Mouse (Mus musculus) neural tube, embryonic 10.5 days (tissue): ENCODE measurements around the gene Ebna1bp2.
A peak's percentile ranks its signal among the peaks of the same experiment; 100 is the strongest.

ENCODE experiments used
- DNase-seq: peaks from one replicate; pipeline ENCODE4 v3.0.0-alpha.2; 2017; ENCODE audit warnings: low spot score; ENCODE audit errors: extremely low spot score

Gene Ebna1bp2

DNA sequence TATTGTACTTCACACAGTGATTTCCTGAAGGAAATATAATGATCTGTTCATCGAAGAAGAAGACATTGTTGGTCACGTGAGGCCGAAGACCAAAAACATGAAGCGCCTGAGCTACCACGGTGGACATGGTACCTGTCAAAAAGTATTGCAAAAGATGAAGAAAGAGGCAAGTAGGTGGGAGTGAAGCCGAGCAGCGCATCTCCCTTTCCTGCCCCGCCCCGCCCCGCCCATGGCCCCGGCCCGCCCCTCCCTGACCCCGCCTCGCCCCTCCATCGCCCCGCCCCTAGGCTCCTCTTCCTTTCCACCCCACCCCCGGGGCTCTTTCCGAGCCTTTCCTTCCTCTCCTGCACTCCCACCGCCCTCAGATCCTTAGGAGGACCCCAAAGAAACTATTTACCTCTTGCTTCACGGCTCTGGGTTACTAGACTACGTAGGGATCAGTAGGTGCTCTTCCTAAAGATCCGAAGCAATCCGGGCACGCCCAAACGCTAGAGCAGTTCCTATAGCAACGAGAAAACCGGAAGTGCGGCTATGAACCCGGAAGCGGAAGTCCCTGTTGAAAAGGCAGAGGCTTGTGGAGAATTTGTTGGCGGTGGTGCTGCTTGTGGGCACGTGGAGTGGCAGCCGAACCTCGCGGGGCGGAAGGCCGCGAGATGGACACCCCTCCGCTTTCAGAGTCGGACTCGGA lies at the start of gene Ebna1bp2, which contains the start of gene Cfap57:
Gene Ebna1bp2 (plus strand): TSS at position 521 of the 688 bp plus-strand sequence.
Gene Cfap57 (minus strand): TSS at position 499 of the 688 bp plus-strand sequence.
- peak; percentile 97 for DNase-seq

DNA sequence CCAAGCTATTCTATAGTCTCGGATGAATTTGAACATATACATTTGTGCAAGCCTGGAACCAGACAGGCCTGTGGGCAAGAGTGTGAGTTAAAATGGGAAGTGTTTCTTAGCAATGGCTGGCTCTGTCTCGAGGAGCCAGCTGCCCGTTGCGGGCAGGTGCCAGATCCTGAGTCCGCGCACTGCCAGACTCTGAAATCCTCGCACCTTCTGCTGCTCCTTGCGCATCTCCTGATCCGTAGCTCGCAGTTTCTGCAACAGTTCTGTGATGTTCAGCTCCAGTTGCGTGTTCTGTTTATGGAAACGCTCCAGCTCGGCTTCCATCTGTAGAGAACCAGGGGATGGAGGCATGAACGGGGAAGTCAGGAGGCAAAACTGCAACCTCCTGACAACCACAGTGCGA lies 49.2 kb upstream of the Ebna1bp2 start:
- no peak for DNase-seq

DNA sequence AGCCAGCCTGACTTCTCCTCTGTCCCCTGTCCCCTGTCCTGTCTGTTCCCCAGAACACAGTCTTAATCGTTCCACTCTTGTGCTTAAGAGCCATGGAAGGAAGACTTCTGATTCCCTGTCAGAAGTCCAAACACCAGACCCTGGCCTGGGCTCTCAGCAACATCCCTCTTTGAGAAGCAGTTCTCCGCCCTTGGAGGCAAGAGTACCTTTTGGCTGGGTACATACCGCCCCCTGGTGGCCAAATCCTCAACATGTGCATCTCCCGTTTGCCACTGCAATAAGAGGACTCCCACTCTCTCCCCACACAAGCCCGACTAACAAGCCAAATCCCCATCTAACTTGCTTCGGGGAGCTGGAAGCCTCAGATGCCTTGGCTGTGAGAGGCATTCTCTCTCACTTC lies 44.5 kb upstream of the Ebna1bp2 start:
- peak; percentile 91 for DNase-seq

DNA sequence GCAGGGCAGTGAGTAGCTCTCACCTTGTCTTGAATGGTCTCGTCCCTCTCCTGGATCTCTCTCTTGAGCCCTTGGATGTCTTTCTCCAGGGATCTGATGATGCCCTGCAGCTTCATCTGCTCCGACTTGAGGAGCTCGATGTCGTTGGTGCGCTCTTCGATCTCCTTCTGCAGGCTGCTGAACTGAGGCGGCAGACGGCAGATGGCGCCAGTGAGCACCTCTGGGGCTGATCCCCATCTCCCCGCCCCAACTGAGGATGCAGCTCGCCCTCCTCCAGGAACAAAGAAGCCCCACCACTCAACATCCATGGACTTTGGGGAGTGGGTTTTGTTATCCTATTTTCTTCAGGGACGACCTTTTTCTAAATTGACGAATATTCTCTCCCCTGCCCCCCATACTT lies 41.3 kb upstream of the Ebna1bp2 start:
- DNase-seq, result peak; percentile 22

DNA sequence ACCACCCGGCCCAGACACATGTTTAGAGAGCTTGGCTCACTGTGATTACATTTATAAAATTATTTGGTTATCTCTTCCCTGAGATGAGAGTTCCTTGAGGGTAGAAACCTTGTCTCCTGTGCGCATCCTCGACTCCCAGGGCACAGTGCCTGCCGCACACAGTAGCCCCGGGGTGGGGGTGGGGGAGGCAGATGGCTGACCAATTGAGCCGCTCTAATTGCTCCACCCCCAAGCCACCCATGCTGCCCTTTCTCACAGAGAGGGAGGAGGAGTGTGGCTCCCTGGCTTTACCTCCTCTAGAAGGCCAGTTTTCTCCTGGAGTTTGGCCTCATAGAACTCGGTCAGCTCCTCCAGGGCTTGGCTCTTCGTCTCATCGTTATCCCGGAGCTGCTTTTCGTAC lies 39.1 kb upstream of the Ebna1bp2 start:
- peak; percentile 31 for DNase-seq

DNA sequence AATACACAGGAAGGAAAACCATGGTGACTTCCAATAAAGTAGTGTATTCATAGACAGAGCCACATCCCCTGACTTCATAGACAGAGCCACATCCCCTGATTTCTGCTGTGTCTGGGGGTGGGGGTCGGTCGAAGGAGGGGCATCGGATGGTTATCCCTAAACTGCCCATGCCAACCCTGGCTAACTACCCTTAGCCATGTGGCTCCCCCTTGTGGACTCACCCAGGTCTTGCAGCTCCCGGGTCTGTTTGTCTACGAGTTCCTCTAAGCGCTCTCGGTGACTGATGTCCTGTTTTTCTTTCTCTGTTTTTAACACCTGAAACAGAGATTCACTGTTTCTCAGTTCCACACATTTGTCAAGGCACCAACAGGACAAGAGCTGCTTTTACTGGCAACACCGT lies 38.0 kb upstream of the Ebna1bp2 start:
- no peak for DNase-seq

DNA sequence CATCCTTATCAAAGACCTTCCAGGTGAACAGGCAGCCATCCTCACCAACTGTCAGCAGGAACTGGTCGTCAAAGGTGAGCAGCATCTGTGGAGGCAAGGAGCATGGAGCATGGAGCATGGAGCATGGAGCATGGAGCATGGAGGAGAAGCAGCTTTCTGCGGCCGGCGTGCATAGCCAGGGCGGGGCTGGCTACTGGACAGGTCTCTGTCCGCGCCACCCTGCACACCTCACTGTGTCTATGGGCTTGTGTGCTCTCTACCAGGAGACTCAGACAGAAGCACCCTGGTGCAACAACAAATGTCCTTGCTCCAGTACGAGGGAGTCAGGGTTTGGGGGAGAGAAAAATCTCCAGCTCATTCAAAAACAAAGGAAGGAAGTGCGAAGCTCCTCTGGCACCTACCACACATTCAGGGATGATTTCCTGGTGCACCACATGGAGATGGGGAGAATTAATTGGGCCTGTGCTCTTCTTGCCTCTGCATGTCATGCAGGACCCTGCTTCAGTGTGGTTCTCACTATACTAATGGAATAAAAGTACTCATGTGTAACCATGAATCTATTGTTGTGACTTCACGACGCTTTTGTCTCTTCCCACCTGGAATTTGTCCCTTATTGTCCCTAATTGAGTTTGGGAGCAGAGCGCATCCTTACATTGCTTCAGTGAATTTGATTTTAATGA lies 31.4 kb upstream of the Ebna1bp2 start:
- DNase-seq, result no peak

DNA sequence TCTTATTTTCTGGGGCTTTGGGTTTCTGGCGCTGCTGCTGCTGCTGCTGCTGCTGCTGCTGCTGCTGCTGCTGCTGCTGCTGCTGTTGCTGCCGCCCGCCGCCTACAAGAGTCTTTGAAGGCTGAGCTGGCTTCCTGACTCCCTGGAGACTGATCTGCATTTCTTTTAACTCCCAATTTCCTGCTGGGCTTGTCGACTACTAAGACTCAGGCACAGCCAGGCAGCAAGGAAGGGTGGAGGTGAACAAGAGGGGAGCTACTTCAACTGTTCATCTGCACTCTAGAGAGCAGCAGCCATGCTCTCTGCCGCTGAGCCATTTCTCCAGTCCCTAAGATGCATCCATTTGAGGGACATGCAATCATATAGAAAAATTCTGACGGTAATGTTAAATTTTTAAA lies 30.9 kb upstream of the Ebna1bp2 start:
- DNase-seq, result no peak

DNA sequence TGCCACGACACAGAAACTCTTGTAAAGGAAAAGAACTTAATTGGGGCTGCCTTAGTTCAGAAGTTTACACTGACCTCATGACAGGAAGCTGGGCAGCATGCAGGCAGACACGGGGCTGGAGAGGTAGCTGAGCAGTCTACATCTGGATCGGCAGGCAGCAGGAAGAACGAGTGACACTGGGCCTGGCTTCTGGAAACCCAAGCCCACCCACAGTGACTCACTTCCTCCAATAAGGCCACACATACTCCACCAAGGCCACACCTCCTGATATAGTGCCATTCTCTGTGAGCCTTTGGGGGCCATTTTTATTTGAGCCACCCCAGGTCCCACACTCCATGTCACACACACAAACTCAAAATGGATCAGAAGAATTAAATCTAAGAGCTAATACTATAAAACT lies 16.5 kb upstream of the Ebna1bp2 start:
- DNase-seq, result no peak

DNA sequence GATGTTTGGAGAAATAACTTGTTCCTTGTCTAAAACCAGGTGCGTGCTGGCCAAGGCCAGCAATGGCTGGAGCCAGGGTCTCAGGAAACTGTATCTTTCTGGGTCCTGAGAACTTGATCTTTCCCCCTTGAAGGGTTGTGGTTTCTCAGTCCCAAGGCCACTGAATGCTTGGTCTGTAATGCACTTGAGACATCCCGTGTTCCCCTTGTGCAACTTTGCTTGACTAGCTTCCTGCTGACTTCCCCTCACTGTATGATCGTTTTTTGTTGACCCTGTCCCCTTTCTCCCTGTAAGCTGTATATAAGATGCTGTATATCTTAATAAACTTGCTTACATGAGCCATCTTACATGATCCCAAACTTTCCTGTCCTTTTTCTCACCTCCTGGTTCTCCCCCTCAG lies 10.8 kb upstream of the Ebna1bp2 start:
- no peak for DNase-seq

DNA sequence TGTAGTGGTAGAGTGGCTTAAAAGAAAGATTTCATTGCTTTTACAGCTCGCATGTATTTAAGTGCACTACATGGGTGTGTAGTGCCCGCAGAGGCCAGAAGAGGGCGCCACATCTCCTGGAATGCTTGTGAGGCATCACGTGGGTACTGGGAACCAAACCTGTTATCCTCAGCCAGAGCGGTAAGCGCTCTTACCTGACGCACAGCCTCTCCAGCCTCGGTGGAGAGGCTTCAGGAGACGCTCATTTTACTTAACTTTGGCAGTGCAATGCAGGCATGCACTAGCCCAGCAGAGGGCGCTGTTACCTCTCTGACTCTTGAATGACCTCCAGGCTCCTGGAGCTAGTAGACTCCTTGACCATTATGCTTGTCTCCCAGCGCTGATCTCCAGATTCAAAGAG lies 8.0 kb upstream of the Ebna1bp2 start:
- peak; percentile 45 for DNase-seq

DNA sequence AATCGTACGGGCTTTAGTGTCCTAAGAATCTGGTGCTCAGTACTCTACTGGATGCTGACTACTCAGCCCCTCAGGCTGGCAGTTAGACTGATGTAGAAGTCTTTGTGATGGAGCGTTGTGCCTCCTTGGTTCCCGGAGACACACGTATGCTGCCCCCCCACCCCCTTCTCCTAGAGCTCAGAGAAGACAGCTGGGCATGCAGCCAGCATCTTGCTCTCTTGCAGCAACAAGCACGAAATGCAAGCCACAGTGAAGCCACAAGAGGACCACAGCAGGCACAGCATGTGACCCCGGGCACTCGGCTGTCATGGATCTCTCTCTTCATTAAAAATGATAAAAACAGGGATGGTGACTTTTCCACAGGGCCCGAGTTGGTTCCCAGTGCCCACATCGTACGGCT lies 5.2 kb upstream of the Ebna1bp2 start:
- DNase-seq, result no peak

DNA sequence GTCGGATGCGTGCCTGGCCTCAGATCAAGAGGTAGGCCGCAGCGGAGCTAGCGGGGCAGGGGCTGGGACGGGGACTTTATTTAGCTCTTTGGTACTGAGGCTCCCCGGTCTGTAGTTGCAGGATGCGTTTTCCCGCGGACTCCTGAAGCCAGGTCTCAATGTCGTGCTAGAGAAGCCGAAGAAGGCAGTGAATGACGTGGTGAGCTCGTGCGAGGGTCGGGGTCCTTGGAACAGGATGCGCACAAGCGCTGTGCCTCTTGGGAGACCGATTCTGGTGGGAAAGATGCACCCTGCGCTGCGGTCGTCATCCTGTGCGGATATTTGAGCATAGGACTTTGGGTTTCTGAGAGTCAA lies 345 bp downstream of the Ebna1bp2 start:
- no peak for DNase-seq

DNA sequence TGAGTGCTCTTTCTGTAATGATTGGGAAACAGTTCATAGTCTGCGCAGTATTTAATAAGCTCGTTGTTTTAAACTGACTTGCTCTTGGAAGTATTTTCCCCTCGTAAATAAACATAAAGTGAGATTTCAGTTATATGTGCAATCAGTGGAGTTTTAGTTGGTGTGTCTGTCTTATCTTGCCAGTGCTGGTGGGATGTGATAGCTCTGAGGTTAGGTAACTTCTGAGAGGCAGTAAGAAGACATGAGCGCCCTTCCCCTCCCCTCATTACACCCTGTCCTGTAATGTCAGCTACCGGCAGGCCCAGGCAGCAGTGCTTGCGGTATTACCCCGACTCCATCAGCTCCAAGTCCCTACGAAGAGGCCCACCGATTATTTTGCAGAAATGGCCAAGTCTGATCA lies 1.2 kb downstream of the Ebna1bp2 start:
- no peak for DNase-seq

DNA sequence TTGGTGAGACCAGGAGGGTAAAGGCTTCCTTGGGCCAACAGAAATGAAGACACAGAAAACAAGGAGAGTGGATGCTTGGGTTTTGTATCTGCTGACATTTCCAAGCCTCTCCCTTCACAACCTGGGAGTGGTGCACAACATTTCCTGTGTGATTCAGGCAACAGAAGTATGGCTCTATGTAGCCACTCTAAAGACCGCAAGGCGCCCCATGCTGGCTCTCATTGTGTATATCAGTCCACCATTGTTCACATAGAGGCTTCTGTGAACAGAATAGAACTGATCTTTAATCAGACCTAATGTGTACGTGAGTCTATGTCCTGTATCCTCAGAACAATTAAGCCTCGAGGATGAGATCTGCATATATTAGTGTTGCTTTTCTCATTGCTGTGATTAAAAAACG lies 9.7 kb downstream of the Ebna1bp2 start:
- no peak for DNase-seq

DNA sequence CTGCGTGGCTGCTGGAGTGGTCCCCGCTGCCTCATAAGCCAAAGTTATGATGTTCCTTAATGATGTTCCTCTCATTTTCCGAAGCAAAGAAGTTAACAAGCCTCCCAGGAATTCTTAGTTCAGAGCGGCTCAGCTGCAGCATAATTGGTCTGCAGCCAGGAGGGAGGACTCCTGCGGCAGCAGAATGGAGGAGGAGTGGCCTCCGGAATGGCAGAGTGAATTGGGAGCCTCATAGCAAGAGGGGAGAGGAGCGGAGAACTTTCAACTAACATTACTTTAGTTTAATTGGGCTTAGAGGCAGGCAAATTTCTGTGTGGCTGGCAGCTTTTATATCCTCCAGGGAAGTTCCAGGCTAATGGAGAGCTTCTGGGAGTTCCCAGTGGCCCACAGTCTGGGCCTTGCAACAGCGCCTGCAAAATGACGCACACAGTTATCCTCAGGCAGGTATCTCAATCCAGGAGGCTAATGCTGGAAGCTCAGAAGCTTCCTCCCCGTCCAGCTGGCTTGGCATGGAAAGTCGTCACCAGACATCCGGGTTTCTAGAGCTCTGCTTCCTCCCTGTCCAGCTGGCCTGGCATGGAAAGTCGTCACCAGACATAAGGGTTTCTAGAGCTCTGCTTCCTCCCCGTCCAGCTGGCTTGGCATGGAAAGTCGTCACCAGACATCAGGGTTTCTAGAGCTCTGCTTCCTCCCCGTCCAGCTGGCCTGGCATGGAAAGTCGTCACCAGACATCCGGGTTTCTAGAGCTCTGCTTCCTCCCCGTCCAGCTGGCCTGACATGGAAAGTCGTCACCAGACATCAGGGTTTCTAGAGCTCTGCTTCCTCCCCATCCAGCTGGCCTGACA lies 22.0 kb downstream of the Ebna1bp2 start:
- no peak for DNase-seq

DNA sequence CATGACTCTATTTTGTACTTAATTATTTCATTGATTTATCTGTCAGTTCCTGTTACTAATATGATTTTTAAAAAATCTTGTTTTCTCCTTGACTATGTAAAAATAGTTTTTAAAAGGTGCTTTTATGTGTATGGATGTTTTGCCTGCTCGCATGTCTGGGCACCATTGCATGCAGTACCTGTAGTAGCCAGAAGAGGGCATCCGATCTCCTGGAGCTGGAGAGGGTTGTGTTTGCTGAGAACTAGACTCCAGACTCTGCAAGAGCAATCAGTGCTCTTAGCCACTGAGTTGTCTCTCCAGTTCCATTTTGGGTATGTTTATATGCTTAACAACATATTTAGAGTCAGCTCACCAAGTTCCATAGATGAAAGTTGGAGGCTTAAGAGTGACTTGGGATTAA lies 24.6 kb downstream of the Ebna1bp2 start:
- peak; percentile 80 for DNase-seq

DNA sequence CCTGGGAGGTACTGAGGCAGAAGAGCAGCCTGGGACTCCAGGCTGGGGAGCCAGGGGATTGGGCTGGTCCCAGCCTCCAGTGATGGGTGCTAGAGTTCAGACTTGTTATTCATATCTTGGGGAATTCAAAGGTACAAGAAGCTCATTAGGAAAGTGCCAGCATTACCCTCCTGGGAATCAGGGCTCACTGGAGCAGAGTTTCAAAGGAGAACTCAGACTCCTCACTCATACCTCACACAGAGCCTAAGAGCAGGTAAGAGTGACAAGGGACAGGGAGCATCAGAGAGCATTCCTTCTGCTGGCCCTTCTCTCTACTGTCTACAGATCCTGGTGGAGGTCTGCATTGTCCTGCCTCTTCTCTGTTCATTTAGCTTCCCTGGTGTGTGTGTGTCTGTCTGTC lies 38.1 kb downstream of the Ebna1bp2 start, which contains the start of gene Olfr62:
Gene Olfr62 (plus strand): TSS at position 301 of the 400 bp plus-strand sequence.
- no peak for DNase-seq
